Comparison of ENCODE assay signal across 11 mouse cellular contexts in genomic region chr2:173044198-173044970, GRCm38 (mm10). TPM values are rescaled to one million over a fixed set of nuclear protein-coding genes. Genes with fewer than 3 reads are reported as not detected.
DNase-seq lines count a peak whose midpoint lies in the region; ATAC-seq lines count a peak whose summit lies in the region.
"Had no signal": no experiment of that assay in that cellular context is flagged by ENCODE, and none has a peak within 500 bp of the region (broad histone marks: within the 10 kb centered on the region; RNA-seq: fewer than 3 reads in every experiment).

No protein-coding gene starts in this region.

- no peaks in the 10 kb centered on the region for H3K27me3 ChIP-seq in forebrain, embryonic 15.5 days
- H3K27me3 ChIP-seq in hindbrain, embryonic 10.5 days (ENCODE audit: insufficient read depth, poor library complexity, severe bottlenecking) = peaks cover 1% of the 10 kb centered on the region; the same call in 1 of the 2 replicates
- H3K27me3 ChIP-seq: forebrain, embryonic 12.5 days; stomach, embryonic 15.5 days had no signal

- H3K9me3 ChIP-seq in forebrain, embryonic 15.5 days = no peaks in the 10 kb centered on the region
- H3K9me3 ChIP-seq in hindbrain, embryonic 10.5 days = no peaks in the 10 kb centered on the region
- H3K9me3 ChIP-seq: forebrain, embryonic 12.5 days; stomach, embryonic 15.5 days had no signal

- H3K27ac ChIP-seq in forebrain, embryonic 15.5 days (replicated peaks) = no peak overlapping the region
- H3K27ac ChIP-seq in hindbrain, embryonic 10.5 days = no peak overlapping the region
- H3K27ac ChIP-seq: forebrain, embryonic 12.5 days; stomach, embryonic 15.5 days had no signal

- intact Hi-C loops in gastrocnemius, postnatal 36 days (cut with DNase I) = loop anchor here (5.0 kb wide), 1 partner anchor 38 kb away; no protein-coding TSS in a partner anchor

- H3K9ac ChIP-seq in forebrain, embryonic 15.5 days (replicated peaks) = no peak overlapping the region
- H3K9ac ChIP-seq: forebrain, embryonic 12.5 days; lung, embryonic 14.5 days; stomach, embryonic 15.5 days had no signal

- no peak for ATAC-seq in forebrain, embryonic 15.5 days (replicated peaks)

- H3K4me1 ChIP-seq in forebrain, embryonic 15.5 days = no peaks in the 10 kb centered on the region
- peaks cover 46% of the 10 kb centered on the region for H3K4me1 ChIP-seq in hindbrain, embryonic 10.5 days (replicated peaks)
- H3K4me1 ChIP-seq: forebrain, embryonic 12.5 days had no signal

- H3K4me3 ChIP-seq in forebrain, embryonic 15.5 days = no peak overlapping the region
- H3K4me3 ChIP-seq in hindbrain, embryonic 10.5 days = no peak overlapping the region
- H3K4me3 ChIP-seq: forebrain, embryonic 12.5 days; stomach, embryonic 15.5 days had no signal

- 84% methylated on average over 18 of the region's 18 CpGs for WGBS in forebrain, embryonic 15.5 days
- 81% methylated on average over 18 of the region's 18 CpGs for WGBS in hindbrain, embryonic 10.5 days

- H3K36me3 ChIP-seq in forebrain, embryonic 15.5 days = no peaks in the 10 kb centered on the region
- no peaks in the 10 kb centered on the region for H3K36me3 ChIP-seq in hindbrain, embryonic 10.5 days
- H3K36me3 ChIP-seq: forebrain, embryonic 12.5 days; stomach, embryonic 15.5 days had no signal

- no peak overlapping the region for H3K4me2 ChIP-seq in forebrain, embryonic 15.5 days (replicated peaks)
- H3K4me2 ChIP-seq: forebrain, embryonic 12.5 days; lung, embryonic 14.5 days; stomach, embryonic 15.5 days had no signal

- DNase-seq in kidney, adult 8-10 months = peak; percentile 67 to 89
- no peak for DNase-seq in kidney, postnatal 4 days
- peak; percentile 61 to 64 for DNase-seq in adrenal gland, adult 18-20 months (ENCODE audit: low spot score in 2 of 2)
- peak; percentile 77 to 79 for DNase-seq in gastrocnemius, postnatal 36 days
- peak; percentile 52 for DNase-seq in kidney, postnatal 10 days
- DNase-seq in cerebellum, postnatal 4 days (ENCODE audit: low spot score in 2 of 2) = no peak
- no peak for DNase-seq in hindbrain, embryonic 10.5 days (ENCODE audit: low spot score)
- DNase-seq: lung, embryonic 14.5 days had no signal

RNA-seq across cellular contexts. Expression of gene Rbm38, which starts 24.1 kb away (rescaled TPM):
- 10 to 100 TPM; 14.8 to 21.2 TPM for total RNA-seq in adrenal gland, adult 18-20 months (2021)
- total RNA-seq in gastrocnemius, postnatal 36 days (2021) = 100 to 1,000 TPM; 180 to 220 TPM
- polyA plus RNA-seq in forebrain, embryonic 15.5 days (2015; fragmentation: Nextera tagmentation; extraction: Ambion mirVana) = 24.0 and 27.4 TPM in 2 replicates
- polyA plus RNA-seq in hindbrain, embryonic 10.5 days (2016; fragmentation: Nextera tagmentation; extraction: Ambion mirVana) = 92.3 and 95.9 TPM in 2 replicates

RNA-seq across cellular contexts. Expression of gene Rae1, which starts 44.5 kb away (rescaled TPM):
- 10 to 100 TPM; 54.5 to 67.4 TPM for total RNA-seq in adrenal gland, adult 18-20 months (2021)
- 10 to 100 TPM; 11.4 to 12.8 TPM for total RNA-seq in gastrocnemius, postnatal 36 days (2021)
- polyA plus RNA-seq in forebrain, embryonic 15.5 days (2015; fragmentation: Nextera tagmentation; extraction: Ambion mirVana) = 162 and 163 TPM in 2 replicates
- polyA plus RNA-seq in hindbrain, embryonic 10.5 days (2016; fragmentation: Nextera tagmentation; extraction: Ambion mirVana) = 158 and 162 TPM in 2 replicates

Comparison
In these comparisons a context has a peak if more than half of its experiments do, and no peak if none do; other contexts are left out.
1. DNase-seq: peak in kidney, adult 8-10 months (2 of 2), adrenal gland, adult 18-20 months (2 of 2), gastrocnemius, postnatal 36 days (2 of 2) and kidney, postnatal 10 days (single experiment); none in kidney, postnatal 4 days (0 of 2), cerebellum, postnatal 4 days (0 of 2) and hindbrain, embryonic 10.5 days (single experiment).
2. RNA of gene Rbm38, which starts 24.1 kb away (total RNA-seq): 180 to 220 TPM in gastrocnemius, postnatal 36 days; 14.8 to 21.2 TPM in adrenal gland, adult 18-20 months; every median in the first group is over 4 times any median in the second.
3. RNA of gene Rae1, which starts 44.5 kb away (total RNA-seq): 54.5 to 67.4 TPM in adrenal gland, adult 18-20 months; 11.4 to 12.8 TPM in gastrocnemius, postnatal 36 days; every median in the first group is over 4 times any median in the second.